Mouse (Mus musculus): ENCODE results near the gene Cby3. TPM values are rescaled to one million over a fixed set of nuclear protein-coding genes. Genes with fewer than 3 reads are reported as not detected.
"Not testable (repeated sequence)": the region's sequence is repeated elsewhere in the genome, so short reads cannot be mapped to it uniquely, and the experiment has no call there.

Cby3 gene
- polyA plus RNA-seq, 1 experiment from 2014 or later, result not detected

GRCm38 (mm10) chr11:50352177-50352576 is 2.1 kb upstream of the Cby3 start:
- no peak for DNase-seq (ENCODE audit: low spot score)
- Histone ChIP-seq H3K4me2 (ENCODE audit: low read depth, low read length) (no peak overlapping the region), H3K4me1 (ENCODE audit: control insufficient read depth, insufficient read depth, low read length) (no peaks in the 10 kb centered on the region), H3K27me3 (ENCODE audit: control insufficient read depth, insufficient read depth, low read length) (no peaks in the 10 kb centered on the region), H3K9me3 (replicated peaks; ENCODE audit: control insufficient read depth, low read length) (no peaks in the 10 kb centered on the region), H3K4me3 (ENCODE audit: low read depth, low read length) (no peak overlapping the region), H3K27ac (replicated peaks; ENCODE audit: low read depth, low read length) (no peak overlapping the region), H3K36me3 (replicated peaks; ENCODE audit: control insufficient read depth, insufficient read depth, low read depth, low read length) (no peaks in the 10 kb centered on the region), H3K9ac (replicated peaks; ENCODE audit: low read length) (no peak overlapping the region)
- no peak for ATAC-seq (replicated peaks; ENCODE audit: insufficient number of reproducible peaks, low FRiP score, low TSS enrichment, low read depth)
- WGBS, result 85% methylated on average over 2 of the region's 2 CpGs

DNA sequence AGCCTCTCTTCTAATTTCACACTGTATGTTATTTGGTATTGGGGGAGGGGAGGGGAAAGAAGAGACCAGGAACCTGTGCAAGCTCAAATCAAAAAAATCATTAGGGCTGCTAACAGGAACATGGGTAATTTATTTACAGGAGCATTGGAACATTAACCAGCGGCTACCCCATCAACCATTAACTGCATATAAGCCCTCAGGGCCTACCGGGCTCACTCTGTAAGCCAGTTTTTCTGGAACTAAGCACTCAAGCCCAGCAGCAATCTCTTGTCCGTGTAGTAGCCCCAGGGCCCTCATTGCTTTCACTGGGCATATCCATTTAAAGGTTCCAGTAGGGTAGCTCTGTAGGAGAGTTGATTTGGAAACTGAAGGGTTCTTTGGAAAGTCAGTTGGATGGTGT is 589 bp downstream of the Cby3 start:
- no peaks in the 10 kb centered on the region for H3K9me3 ChIP-seq (replicated peaks; ENCODE audit: control insufficient read depth, low read length)
- H3K9ac ChIP-seq (replicated peaks; ENCODE audit: low read length), result no peak overlapping the region
- peaks cover 2% of the 10 kb centered on the region; the same call in 1 of the 2 replicates for H3K4me1 ChIP-seq (ENCODE audit: control insufficient read depth, insufficient read depth, low read length)
- H3K27ac ChIP-seq (replicated peaks; ENCODE audit: low read depth, low read length), result no peak overlapping the region
- ATAC-seq (replicated peaks; ENCODE audit: insufficient number of reproducible peaks, low FRiP score, low TSS enrichment, low read depth) (no peak), DNase-seq (ENCODE audit: low spot score) (no peak)
- no peaks in the 10 kb centered on the region for H3K36me3 ChIP-seq (replicated peaks; ENCODE audit: control insufficient read depth, insufficient read depth, low read depth, low read length)
- no peak overlapping the region for H3K4me2 ChIP-seq (ENCODE audit: low read depth, low read length)
- 72% methylated on average over 3 of the region's 3 CpGs for WGBS
- H3K4me3 ChIP-seq (ENCODE audit: low read depth, low read length), result no peak overlapping the region
- H3K27me3 ChIP-seq (ENCODE audit: control insufficient read depth, insufficient read depth, low read length), result peaks cover 3% of the 10 kb centered on the region; the same call in 1 of the 2 replicates

DNA sequence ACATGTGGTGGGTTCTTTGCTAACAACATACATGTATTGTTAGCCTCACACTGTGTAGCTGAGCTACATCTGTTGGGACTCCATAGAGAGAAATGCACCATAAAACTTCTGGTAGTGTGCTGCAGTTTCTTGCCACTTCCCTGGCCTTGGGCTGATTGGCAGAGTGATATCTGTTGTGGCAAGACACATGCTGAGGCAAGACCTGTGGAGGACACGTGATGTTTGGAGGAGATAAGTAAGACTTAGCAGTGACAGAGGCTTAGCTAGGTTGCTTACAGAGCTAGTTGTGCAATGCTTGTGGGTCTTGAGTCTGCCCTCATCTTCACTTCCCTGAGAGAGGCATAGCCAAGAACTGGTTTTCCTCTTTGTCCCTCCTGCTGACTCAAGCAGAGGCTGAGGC is 1.1 kb downstream of the Cby3 start:
- Histone ChIP-seq H3K36me3 (replicated peaks; ENCODE audit: control insufficient read depth, insufficient read depth, low read depth, low read length) (no peaks in the 10 kb centered on the region), H3K4me2 (ENCODE audit: low read depth, low read length) (no peak overlapping the region), H3K4me3 (ENCODE audit: low read depth, low read length) (no peak overlapping the region), H3K9me3 (replicated peaks; ENCODE audit: control insufficient read depth, low read length) (no peaks in the 10 kb centered on the region), H3K9ac (replicated peaks; ENCODE audit: low read length) (no peak overlapping the region), H3K27me3 (ENCODE audit: control insufficient read depth, insufficient read depth, low read length) (peaks cover 3% of the 10 kb centered on the region; the same call in 1 of the 2 replicates), H3K4me1 (ENCODE audit: control insufficient read depth, insufficient read depth, low read length) (peaks cover 2% of the 10 kb centered on the region; the same call in 1 of the 2 replicates), H3K27ac (replicated peaks; ENCODE audit: low read depth, low read length) (no peak overlapping the region)
- no peak for DNase-seq (ENCODE audit: low spot score)
- 69% methylated on average over 1 of the region's 1 CpGs for WGBS
- ATAC-seq (replicated peaks; ENCODE audit: insufficient number of reproducible peaks, low FRiP score, low TSS enrichment, low read depth), result no peak

- H3K27ac ChIP-seq (replicated peaks; ENCODE audit: low read depth, low read length), result no peak overlapping the region; the same call in 1 of the 2 replicates
- peak; percentile 76 for DNase-seq (ENCODE audit: low spot score)
- peaks cover 3% of the 10 kb centered on the region; the same call in 1 of the 2 replicates for H3K27me3 ChIP-seq (ENCODE audit: control insufficient read depth, insufficient read depth, low read length)
- 1% methylated on average over 74 of the region's 74 CpGs for WGBS
- peak overlapping the region; percentile 89 for H3K4me2 ChIP-seq (ENCODE audit: low read depth, low read length)
- peak overlapping the region; percentile 63 for H3K9ac ChIP-seq (replicated peaks; ENCODE audit: low read length)
- H3K9me3 ChIP-seq (replicated peaks; ENCODE audit: control insufficient read depth, low read length), result no peaks in the 10 kb centered on the region
- H3K36me3 ChIP-seq (replicated peaks; ENCODE audit: control insufficient read depth, insufficient read depth, low read depth, low read length), result no peaks in the 10 kb centered on the region
- H3K4me3 ChIP-seq (ENCODE audit: low read depth, low read length), result peak overlapping the region; percentile 53
- ATAC-seq (replicated peaks; ENCODE audit: insufficient number of reproducible peaks, low FRiP score, low TSS enrichment, low read depth), result peak; percentile 53; the same call in 1 of the 2 replicates
- peaks cover 2% of the 10 kb centered on the region; the same call in 1 of the 2 replicates for H3K4me1 ChIP-seq (ENCODE audit: control insufficient read depth, insufficient read depth, low read length)
Measured at GRCm38 (mm10) chr11:50358950-50359861, 4.9 kb downstream of the Cby3 start.

DNA sequence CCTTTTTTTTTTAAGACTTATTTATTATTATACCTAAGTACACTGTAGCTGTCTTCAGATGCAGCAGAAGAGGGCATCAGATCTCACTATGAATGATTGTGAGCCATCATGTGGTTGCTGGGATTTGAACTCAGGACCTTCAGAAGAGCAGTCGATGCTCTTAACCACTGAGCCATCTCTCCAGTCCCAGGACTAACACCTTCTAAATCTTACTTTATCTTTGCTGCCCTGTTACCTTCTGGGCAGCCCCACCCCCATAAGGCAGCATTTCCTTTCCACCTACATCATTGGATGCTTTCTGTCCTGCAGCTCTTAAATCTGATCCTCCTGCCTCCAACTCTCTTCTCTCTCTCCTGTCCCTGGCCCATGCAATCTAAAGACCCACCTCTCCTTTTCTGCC is 7.0 kb downstream of the Cby3 start:
- H3K9ac ChIP-seq (replicated peaks; ENCODE audit: low read length); ATAC-seq (replicated peaks; ENCODE audit: insufficient number of reproducible peaks, low FRiP score, low TSS enrichment, low read depth); DNase-seq (ENCODE audit: low spot score); H3K4me2 ChIP-seq (ENCODE audit: low read depth, low read length); H3K27ac ChIP-seq (replicated peaks; ENCODE audit: low read depth, low read length); H3K27me3 ChIP-seq (ENCODE audit: control insufficient read depth, insufficient read depth, low read length); H3K9me3 ChIP-seq (replicated peaks; ENCODE audit: control insufficient read depth, low read length); H3K36me3 ChIP-seq (replicated peaks; ENCODE audit: control insufficient read depth, insufficient read depth, low read depth, low read length); H3K4me3 ChIP-seq (ENCODE audit: low read depth, low read length); H3K4me1 ChIP-seq (ENCODE audit: control insufficient read depth, insufficient read depth, low read length): not testable (repeated sequence)
- WGBS, result 89% methylated on average over 1 of the region's 1 CpGs

- H3K4me1 ChIP-seq (ENCODE audit: control insufficient read depth, insufficient read depth, low read length), result no peaks in the 10 kb centered on the region
- peak; percentile 85 for DNase-seq (ENCODE audit: low spot score)
- no peak overlapping the region for H3K9ac ChIP-seq (replicated peaks; ENCODE audit: low read length)
- WGBS, result 14% methylated on average over 4 of the region's 4 CpGs
- no peaks in the 10 kb centered on the region for H3K9me3 ChIP-seq (replicated peaks; ENCODE audit: control insufficient read depth, low read length)
- no peak for ATAC-seq (replicated peaks; ENCODE audit: insufficient number of reproducible peaks, low FRiP score, low TSS enrichment, low read depth)
- H3K27me3 ChIP-seq (ENCODE audit: control insufficient read depth, insufficient read depth, low read length), result no peaks in the 10 kb centered on the region
- no peak overlapping the region for H3K27ac ChIP-seq (replicated peaks; ENCODE audit: low read depth, low read length)
- H3K36me3 ChIP-seq (replicated peaks; ENCODE audit: control insufficient read depth, insufficient read depth, low read depth, low read length), result no peaks in the 10 kb centered on the region
- H3K4me3 ChIP-seq (ENCODE audit: low read depth, low read length), result no peak overlapping the region
- H3K4me2 ChIP-seq (ENCODE audit: low read depth, low read length), result no peak overlapping the region
Measured at GRCm38 (mm10) chr11:50364548-50364947, 10.3 kb downstream of the Cby3 start.

DNA sequence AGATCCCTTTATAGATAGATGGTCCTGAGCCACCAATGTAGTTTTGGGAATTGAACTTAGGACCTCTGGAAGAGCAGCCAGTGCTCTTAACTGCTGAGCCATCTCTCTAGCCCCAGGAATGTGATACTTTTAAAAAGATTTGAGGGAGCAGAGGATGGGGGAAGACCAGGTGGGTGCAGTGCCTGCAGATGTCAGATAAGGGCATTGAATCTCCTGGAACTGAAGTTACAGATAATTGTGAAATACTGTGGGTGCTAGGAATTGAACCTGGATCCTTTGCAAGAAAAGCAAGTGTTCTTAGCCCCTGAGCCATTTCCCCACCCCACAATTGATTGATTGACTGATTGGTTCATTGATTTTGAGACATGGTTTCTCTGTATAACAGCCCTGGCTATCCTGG is 11.1 kb downstream of the Cby3 start:
- Histone ChIP-seq H3K4me3 (ENCODE audit: low read depth, low read length) (no peak overlapping the region), H3K9ac (replicated peaks; ENCODE audit: low read length) (no peak overlapping the region), H3K36me3 (replicated peaks; ENCODE audit: control insufficient read depth, insufficient read depth, low read depth, low read length) (no peaks in the 10 kb centered on the region), H3K27ac (replicated peaks; ENCODE audit: low read depth, low read length) (no peak overlapping the region), H3K9me3 (replicated peaks; ENCODE audit: control insufficient read depth, low read length) (no peaks in the 10 kb centered on the region), H3K27me3 (ENCODE audit: control insufficient read depth, insufficient read depth, low read length) (no peaks in the 10 kb centered on the region), H3K4me2 (ENCODE audit: low read depth, low read length) (no peak overlapping the region), H3K4me1 (ENCODE audit: control insufficient read depth, insufficient read depth, low read length) (no peaks in the 10 kb centered on the region)
- DNase-seq (ENCODE audit: low spot score), result no peak
- no peak for ATAC-seq (replicated peaks; ENCODE audit: insufficient number of reproducible peaks, low FRiP score, low TSS enrichment, low read depth)

- no peak overlapping the region for H3K27ac ChIP-seq (replicated peaks; ENCODE audit: low read depth, low read length)
- DNase-seq (ENCODE audit: low spot score) (no peak), ATAC-seq (replicated peaks; ENCODE audit: insufficient number of reproducible peaks, low FRiP score, low TSS enrichment, low read depth) (no peak)
- WGBS, result 96% methylated on average over 9 of the region's 9 CpGs
- no peak overlapping the region for H3K4me2 ChIP-seq (ENCODE audit: low read depth, low read length)
- H3K4me3 ChIP-seq (ENCODE audit: low read depth, low read length), result no peak overlapping the region
- no peaks in the 10 kb centered on the region for H3K4me1 ChIP-seq (ENCODE audit: control insufficient read depth, insufficient read depth, low read length)
- H3K9me3 ChIP-seq (replicated peaks; ENCODE audit: control insufficient read depth, low read length), result no peaks in the 10 kb centered on the region
- no peaks in the 10 kb centered on the region for H3K36me3 ChIP-seq (replicated peaks; ENCODE audit: control insufficient read depth, insufficient read depth, low read depth, low read length)
- no peaks in the 10 kb centered on the region for H3K27me3 ChIP-seq (ENCODE audit: control insufficient read depth, insufficient read depth, low read length)
- H3K9ac ChIP-seq (replicated peaks; ENCODE audit: low read length), result no peak overlapping the region
Measured at GRCm38 (mm10) chr11:50367531-50367930, 13.3 kb downstream of the Cby3 start.
